Mouse (Mus musculus) heart, adult 2 months (tissue): ENCODE measurements at regions not wholly inside any gene's neighbourhood (a gene's known extent, or its start where the extent isn't known, plus 50 kb on each side); places are given as distances from the start of the nearest gene placed in this dataset.
A peak's percentile ranks its signal among the peaks of the same experiment; 100 is the strongest.

ENCODE experiments used
- DNase-seq, 2 experiments: peaks; one replicate each; pipeline ENCODE4 v3.0.0; 2021
- H3K27ac ChIP-seq: fragments of 200-600 bp; 2 replicates; pipeline ENCODE4 v1.8.1; 2022
- H3K27me3 ChIP-seq: fragments of 200-500 bp; 2 replicates; pipeline ENCODE4 v1.6.1; 2012; ENCODE audit warnings: mild to moderate bottlenecking, low read length, inconsistent platforms, mixed read lengths; ENCODE audit not compliant: control insufficient read depth, insufficient read depth
- H3K36me3 ChIP-seq: fragments of 200-500 bp; 2 replicates; pipeline ENCODE4 v1.6.1; 2012; ENCODE audit warnings: low read length, inconsistent platforms; ENCODE audit not compliant: control insufficient read depth, insufficient read depth
- H3K4me1 ChIP-seq: fragments of 200-500 bp; 2 replicates; pipeline ENCODE4 v1.6.1; 2011; ENCODE audit warnings: low read length; ENCODE audit not compliant: control insufficient read depth, insufficient read depth
- H3K4me3 ChIP-seq: fragments of 200-600 bp; 2 replicates; pipeline ENCODE4 v1.8.1; 2022
- H3K79me2 ChIP-seq: fragments of 200-500 bp; replicated peaks from 2 replicates; pipeline ENCODE4 v1.6.1; 2012; ENCODE audit warnings: mild to moderate bottlenecking, inconsistent platforms, low read length, moderate library complexity, mixed read lengths; ENCODE audit not compliant: control insufficient read depth, insufficient read depth
- H3K9ac ChIP-seq: fragments of 200-500 bp; 2 replicates; pipeline ENCODE4 v1.6.1; 2012; ENCODE audit warnings: low read depth, mild to moderate bottlenecking, control low read depth, inconsistent platforms, low read length, mixed read lengths
- CTCF ChIP-seq: fragments of 200-600 bp; IDR thresholded peaks from 2 replicates; pipeline ENCODE4 v1.8.1; 2022; ENCODE audit warnings: antibody characterized with exemption, mild to moderate bottlenecking, moderate library complexity
- EP300 ChIP-seq: fragments of 200-500 bp; IDR thresholded peaks from 2 replicates; pipeline ENCODE4 v1.6.1; 2011; ENCODE audit warnings: low read depth, low read length, control low read depth; ENCODE audit not compliant: insufficient read depth
- POLR2A ChIP-seq: fragments of 200-500 bp; IDR thresholded peaks from 2 replicates; pipeline ENCODE4 v1.6.1; 2011; ENCODE audit warnings: mild to moderate bottlenecking, low read depth, low read length, control low read depth; ENCODE audit not compliant: insufficient read depth
- WGBS: fragments of 180-500 bp; shearing (Covaris S2); methylation state at CpG from one replicate; pipeline ENCODE4 v1.1.7; 2018; 5-methylcytosine and 5-hydroxymethylcytosine counted together
- intact Hi-C: fragments of 180-260 bp; cut with DNase I; formaldehyde crosslinking; loops from one replicate; pipeline ENCODE4 v1.15.1; 2025

DNA sequence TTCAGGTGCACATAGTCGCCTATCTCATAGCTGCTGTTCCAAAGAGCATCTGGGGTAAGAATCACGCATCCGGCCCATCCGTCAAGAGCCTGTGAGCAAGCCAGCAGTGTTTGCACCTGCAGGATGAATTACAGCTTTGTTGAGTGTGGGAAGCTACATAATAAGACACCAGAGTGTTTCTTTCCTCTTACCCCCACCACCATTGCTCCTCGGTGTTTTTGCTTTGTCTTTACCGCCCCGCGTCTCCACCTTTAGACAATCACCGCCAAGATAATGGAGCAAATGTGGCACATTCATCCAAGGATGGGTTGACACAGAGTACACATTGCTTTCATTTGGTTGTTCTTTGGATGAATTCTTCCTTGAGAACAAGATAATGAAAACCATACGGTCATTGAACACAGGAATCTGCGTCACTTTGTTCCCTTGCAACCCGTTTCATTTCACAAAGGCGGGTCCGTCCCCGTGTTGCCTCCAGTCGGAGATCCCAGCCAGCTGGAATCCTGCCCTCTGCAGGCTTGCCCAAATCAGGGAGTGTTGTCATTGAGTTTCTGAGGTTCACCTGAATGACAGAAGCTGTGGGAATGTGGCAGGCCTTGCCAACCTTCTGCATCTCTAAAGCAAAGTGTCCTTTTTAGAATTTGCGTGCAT is 659.4 kb upstream of the Zeb2 start:
- TF ChIP-seq CTCF (no peak), EP300 (no peak), POLR2A (no peak)
- H3K4me3 ChIP-seq = no peak overlapping the region
- H3K9ac ChIP-seq = no peak overlapping the region
- no peaks in the 10 kb centered on the region; the same call in 1 of the 2 replicates for H3K4me1 ChIP-seq
- no peaks in the 10 kb centered on the region for H3K36me3 ChIP-seq
- H3K27ac ChIP-seq = no peak overlapping the region
- intact Hi-C loops = no loop called here
- H3K27me3 ChIP-seq = no peaks in the 10 kb centered on the region
- WGBS = 77% methylated on average over 17 of the region's 17 CpGs
- DNase-seq = peak in 1 of 2 experiments; percentile 27
- H3K79me2 ChIP-seq = no peaks in the 10 kb centered on the region

DNA sequence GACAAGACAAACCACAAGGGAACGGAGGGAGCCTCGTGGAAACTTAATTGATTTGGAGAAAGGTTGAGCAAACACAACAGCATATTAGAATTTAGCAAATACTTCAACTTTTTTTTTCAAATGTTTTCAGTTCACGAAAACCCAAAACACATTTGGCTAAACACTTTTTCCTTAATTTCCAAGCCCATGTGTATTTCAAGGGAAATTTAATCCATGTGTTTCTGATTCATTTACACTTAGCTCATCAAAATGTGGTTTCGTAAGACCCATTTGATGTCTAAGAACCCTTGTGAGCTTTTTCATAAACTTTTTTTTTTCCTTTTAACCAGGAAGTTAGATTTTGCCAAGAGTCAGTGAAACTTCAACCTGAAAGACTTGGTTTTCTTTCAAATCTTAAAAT is 658.5 kb upstream of the Zeb2 start:
- TF ChIP-seq CTCF (no peak), EP300 (no peak), POLR2A (no peak)
- H3K9ac ChIP-seq = no peak overlapping the region
- no peak overlapping the region for H3K27ac ChIP-seq
- H3K27me3 ChIP-seq = no peaks in the 10 kb centered on the region
- 85% methylated on average over 4 of the region's 4 CpGs for WGBS
- no peak overlapping the region for H3K4me3 ChIP-seq
- no peaks in the 10 kb centered on the region; the same call in 1 of the 2 replicates for H3K4me1 ChIP-seq
- intact Hi-C loops = no loop called here
- no peaks in the 10 kb centered on the region for H3K79me2 ChIP-seq
- H3K36me3 ChIP-seq = no peaks in the 10 kb centered on the region
- DNase-seq = no peak

DNA sequence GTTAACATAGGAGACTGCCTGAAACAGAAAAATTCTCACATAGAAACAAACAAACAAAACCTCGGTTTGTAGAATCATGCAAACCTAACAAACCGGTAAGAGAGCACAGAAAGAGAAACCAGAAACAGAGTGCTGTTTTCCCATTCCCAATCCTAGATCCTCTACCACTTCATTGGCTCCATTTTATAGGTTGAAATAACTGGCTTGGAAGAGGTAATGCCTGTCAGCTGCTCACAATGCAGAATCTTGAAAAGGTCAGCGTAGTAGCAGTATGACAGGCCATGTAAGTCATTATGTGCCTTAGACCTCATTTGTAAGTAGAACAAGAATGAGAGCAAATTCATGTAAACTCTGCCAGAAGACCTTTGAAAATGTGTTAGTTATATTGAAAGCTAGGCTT is 657.2 kb upstream of the Zeb2 start:
- Histone ChIP-seq H3K27ac (no peak overlapping the region), H3K36me3 (no peaks in the 10 kb centered on the region), H3K79me2 (no peaks in the 10 kb centered on the region), H3K4me1 (no peaks in the 10 kb centered on the region; the same call in 1 of the 2 replicates), H3K9ac (no peak overlapping the region), H3K4me3 (no peak overlapping the region), H3K27me3 (no peaks in the 10 kb centered on the region)
- intact Hi-C loops = no loop called here
- DNase-seq = no peak
- TF ChIP-seq POLR2A = no peak
- 82% methylated on average over 3 of the region's 3 CpGs for WGBS

DNA sequence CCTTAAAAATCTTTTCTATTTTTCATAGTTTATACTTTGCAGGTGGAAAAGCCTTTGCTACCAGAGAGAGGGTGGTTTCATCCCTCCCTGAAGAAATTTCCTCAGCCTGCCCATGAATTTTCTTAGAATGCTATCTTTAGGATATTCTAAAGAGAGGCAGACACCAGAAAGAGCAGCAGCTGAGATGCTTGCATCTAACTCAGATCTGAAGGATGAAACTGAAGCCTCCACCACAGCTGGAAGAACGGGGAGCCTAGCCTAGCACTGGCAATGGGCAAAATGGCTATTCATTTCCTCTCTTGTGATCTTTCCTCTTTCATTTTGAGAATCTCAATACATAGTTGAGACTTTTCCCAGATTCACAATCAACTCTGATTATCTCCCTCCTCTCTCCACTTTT is 640.0 kb upstream of the Zeb2 start:
- DNase-seq = no peak
- Histone ChIP-seq H3K4me3 (no peak overlapping the region), H3K79me2 (no peaks in the 10 kb centered on the region), H3K27ac (no peak overlapping the region; the same call in 1 of the 2 replicates), H3K4me1 (no peaks in the 10 kb centered on the region), H3K9ac (no peak overlapping the region), H3K27me3 (no peaks in the 10 kb centered on the region), H3K36me3 (no peaks in the 10 kb centered on the region)
- TF ChIP-seq CTCF = no peak
- TF ChIP-seq EP300 = no peak
- WGBS = 54% methylated on average over 1 of the region's 1 CpGs
- intact Hi-C loops = no loop called here

DNA sequence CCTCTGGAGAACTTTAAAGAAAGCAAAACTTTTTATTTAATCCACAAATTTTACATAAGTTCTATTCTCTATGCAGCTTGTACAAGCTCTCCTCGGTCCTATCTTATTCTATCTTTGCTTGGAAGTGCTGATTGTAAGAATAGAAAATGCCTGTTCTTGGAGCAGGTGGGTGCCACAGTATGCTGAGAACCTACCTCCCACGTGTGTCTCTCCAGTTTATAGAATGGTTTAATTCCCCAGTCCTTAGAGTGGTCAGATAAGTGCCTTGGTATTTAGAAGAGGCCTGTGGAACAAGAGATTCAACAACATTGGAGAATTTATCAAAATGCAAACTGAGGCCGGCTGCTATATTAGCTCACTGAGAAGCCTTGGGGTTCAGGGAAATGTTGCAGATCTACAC is 639.2 kb upstream of the Zeb2 start:
- Histone ChIP-seq H3K79me2 (no peaks in the 10 kb centered on the region), H3K4me3 (no peak overlapping the region), H3K27me3 (no peaks in the 10 kb centered on the region), H3K9ac (no peak overlapping the region), H3K4me1 (no peaks in the 10 kb centered on the region), H3K27ac (no peak overlapping the region), H3K36me3 (no peaks in the 10 kb centered on the region)
- no peak for TF ChIP-seq CTCF
- TF ChIP-seq POLR2A = no peak
- no peak for TF ChIP-seq EP300
- intact Hi-C loops = no loop called here
- DNase-seq = no peak
- 77% methylated on average over 3 of the region's 3 CpGs for WGBS

DNA sequence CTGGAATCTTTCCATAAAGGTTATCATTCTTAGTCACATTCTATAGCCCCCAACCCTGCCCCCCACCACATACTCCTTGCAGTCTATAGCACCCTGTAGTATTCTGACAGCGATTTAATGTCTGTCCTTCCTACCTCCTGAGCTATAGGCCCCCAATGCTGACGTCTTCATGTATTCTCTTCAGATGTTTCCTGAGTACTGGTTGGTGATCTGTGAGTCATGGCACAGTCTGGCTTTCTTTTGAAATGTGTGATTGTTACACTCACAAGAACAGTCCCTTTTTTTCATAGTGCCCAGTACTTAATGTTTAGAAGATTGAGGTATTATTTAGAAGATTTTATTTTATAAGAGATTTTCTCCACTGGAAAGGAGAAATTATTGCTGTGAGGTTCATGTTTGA is 634.6 kb upstream of the Zeb2 start:
- Histone ChIP-seq H3K27ac (no peak overlapping the region), H3K79me2 (no peaks in the 10 kb centered on the region), H3K36me3 (no peaks in the 10 kb centered on the region), H3K4me3 (no peak overlapping the region), H3K4me1 (peaks cover 2% of the 10 kb centered on the region), H3K9ac (no peak overlapping the region), H3K27me3 (no peaks in the 10 kb centered on the region)
- WGBS = 58% methylated on average over 2 of the region's 2 CpGs
- intact Hi-C loops = no loop called here
- no peak for DNase-seq
- TF ChIP-seq POLR2A = no peak
- TF ChIP-seq CTCF = no peak
- no peak for TF ChIP-seq EP300
